Comparison of ENCODE assay signal across 9 mouse cellular contexts in the genomic region with DNA sequence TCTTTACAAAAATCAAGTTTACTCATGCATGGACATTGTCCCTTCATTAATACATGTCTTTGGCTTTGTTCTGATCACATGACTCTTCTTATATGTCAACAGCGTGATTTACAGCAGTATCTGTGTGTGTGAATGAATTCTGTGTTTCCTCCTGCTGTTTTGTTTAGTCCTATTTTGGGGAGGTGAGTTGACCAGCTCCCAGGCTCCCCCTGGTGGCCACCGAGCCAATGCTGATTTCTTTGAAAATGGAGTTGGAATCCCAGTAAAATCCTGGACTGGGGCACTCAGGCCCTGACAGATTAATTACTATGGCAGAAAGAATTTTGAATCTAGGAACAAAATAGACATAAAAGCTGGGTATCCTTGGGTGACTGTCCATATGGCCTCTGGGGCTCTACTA. TPM values are rescaled to one million over a fixed set of nuclear protein-coding genes. Genes with fewer than 3 reads are reported as not detected.
DNase-seq lines count a peak whose midpoint lies in the region; ATAC-seq lines count a peak whose summit lies in the region.
"Had no signal": no experiment of that assay in that cellular context is flagged by ENCODE, and none has a peak within 500 bp of the region (broad histone marks: within the 10 kb centered on the region; RNA-seq: fewer than 3 reads in every experiment).

No protein-coding gene starts in this region.

- 3% methylated on average over 2 of the region's 2 CpGs for WGBS in hindbrain, embryonic 11.5 days
- 4% methylated on average over 2 of the region's 2 CpGs for WGBS in hindbrain, embryonic 16.5 days
- 0% methylated on average over 2 of the region's 2 CpGs for WGBS in heart, embryonic 14.5 days

- no peak overlapping the region for H3K4me2 ChIP-seq in hindbrain, embryonic 11.5 days (replicated peaks; ENCODE audit: low read depth, low read length)
- no peak overlapping the region for H3K4me2 ChIP-seq in hindbrain, embryonic 16.5 days (ENCODE audit: low read length)
- H3K4me2 ChIP-seq in heart, embryonic 14.5 days (ENCODE audit: low read length), result peak overlapping the region; percentile 24

- no peaks in the 10 kb centered on the region for H3K9me3 ChIP-seq in hindbrain, embryonic 11.5 days (ENCODE audit: control insufficient read depth, low read length)
- no peaks in the 10 kb centered on the region for H3K9me3 ChIP-seq in hindbrain, embryonic 16.5 days (ENCODE audit: control insufficient read depth, low read length)
- H3K9me3 ChIP-seq in heart, embryonic 14.5 days (ENCODE audit: control insufficient read depth, low read length), result no peaks in the 10 kb centered on the region

- no peaks in the 10 kb centered on the region for H3K36me3 ChIP-seq in hindbrain, embryonic 11.5 days (ENCODE audit: control insufficient read depth, insufficient read depth, low read length)
- no peaks in the 10 kb centered on the region for H3K36me3 ChIP-seq in hindbrain, embryonic 16.5 days (ENCODE audit: control insufficient read depth, insufficient read depth, low read length)
- H3K36me3 ChIP-seq in heart, embryonic 14.5 days (ENCODE audit: control insufficient read depth, insufficient read depth, low read length), result no peaks in the 10 kb centered on the region

- no peak overlapping the region for H3K27ac ChIP-seq in hindbrain, embryonic 11.5 days (ENCODE audit: low read depth, low read length)
- H3K27ac ChIP-seq in hindbrain, embryonic 16.5 days (ENCODE audit: low read depth, low read length), result no peak overlapping the region
- peak overlapping the region; percentile 29 to 57; a peak in 2 of 4 replicates for H3K27ac ChIP-seq in heart, embryonic 14.5 days (replicated peaks in 1 of 2; ENCODE audit: control insufficient read depth in 1 of 2, insufficient read depth in 1 of 2, low read depth in 2 of 2, low read length in 2 of 2)
- H3K27ac ChIP-seq: macrophage had no signal

- no peak overlapping the region for H3K9ac ChIP-seq in hindbrain, embryonic 11.5 days (ENCODE audit: low read depth, low read length)
- no peak overlapping the region for H3K9ac ChIP-seq in hindbrain, embryonic 16.5 days (ENCODE audit: low read depth, low read length)
- 0 out of 2 replicates have a peak overlapping the region, but pooled peaks have one; percentile 2 for H3K9ac ChIP-seq in heart, embryonic 14.5 days (ENCODE audit: low read length)

- no peak for ATAC-seq in hindbrain, embryonic 11.5 days (ENCODE audit: low FRiP score)
- no peak for ATAC-seq in hindbrain, embryonic 16.5 days
- no peak for ATAC-seq in heart, embryonic 14.5 days (ENCODE audit: insufficient number of reproducible peaks, insufficient read depth, low FRiP score, low read depth)

- H3K4me1 ChIP-seq in hindbrain, embryonic 11.5 days (replicated peaks; ENCODE audit: control insufficient read depth, insufficient read depth, low read length), result no peaks in the 10 kb centered on the region
- peaks cover 3% of the 10 kb centered on the region; the same call in 1 of the 2 replicates for H3K4me1 ChIP-seq in hindbrain, embryonic 16.5 days (ENCODE audit: control insufficient read depth, insufficient read depth, low read depth, low read length)
- peaks cover 2 to 13% of the 10 kb centered on the region in 2 experiments; a peak in 3 of 4 replicates for H3K4me1 ChIP-seq in heart, embryonic 14.5 days (ENCODE audit: control insufficient read depth in 2 of 2, insufficient read depth in 2 of 2, low read length in 2 of 2)

- DNase-seq in hindbrain, embryonic 11.5 days (ENCODE audit: low spot score), result peak; percentile 85
- DNase-seq in adrenal gland, postnatal 14 days, result peak; percentile 91
- DNase-seq in embryo, embryonic 9.5 days (ENCODE audit: extremely low spot score), result peak; percentile 74
- peak; percentile 77 to 97 for DNase-seq in layer of hippocampus, postnatal 25 days (ENCODE audit: extremely low spot score in 1 of 2, low spot score in 1 of 2)
- DNase-seq in mesoderm, embryonic 11.5 days (ENCODE audit: low read depth, low spot score), result peak; percentile 83
- peak; percentile 20 to 40 for DNase-seq in spleen, postnatal 36 days (ENCODE audit: low spot score in 2 of 2)

- no peak overlapping the region for H3K4me3 ChIP-seq in hindbrain, embryonic 11.5 days (ENCODE audit: low read depth, low read length)
- H3K4me3 ChIP-seq in hindbrain, embryonic 16.5 days (ENCODE audit: low read length), result no peak overlapping the region
- no peak overlapping the region for H3K4me3 ChIP-seq in heart, embryonic 14.5 days (ENCODE audit: control insufficient read depth in 1 of 2, insufficient read depth in 1 of 2, low read depth in 1 of 2, low read length in 2 of 2)

- H3K27me3 ChIP-seq in hindbrain, embryonic 11.5 days (ENCODE audit: control insufficient read depth, insufficient read depth, low read length), result no peaks in the 10 kb centered on the region
- no peaks in the 10 kb centered on the region for H3K27me3 ChIP-seq in hindbrain, embryonic 16.5 days (replicated peaks; ENCODE audit: control insufficient read depth, insufficient read depth, low read length)
- no peaks in the 10 kb centered on the region for H3K27me3 ChIP-seq in heart, embryonic 14.5 days (ENCODE audit: control insufficient read depth, insufficient read depth, low read length)

RNA-seq across cellular contexts. Expression of a gene that starts 1.8 kb away (rescaled TPM):
- not detected in 2 replicates for polyA plus RNA-seq in hindbrain, embryonic 11.5 days (2014; fragmentation: Nextera tagmentation; extraction: Ambion mirVana)
- polyA plus RNA-seq in hindbrain, embryonic 16.5 days (2015; fragmentation: Nextera tagmentation; extraction: Ambion mirVana), result 0.11 TPM in 1 of 2 replicates, not detected in the other
- not detected in 2 replicates for total RNA-seq in adrenal gland, postnatal 14 days (2021)
- polyA plus RNA-seq in heart, embryonic 14.5 days (2014; fragmentation: Nextera tagmentation; extraction: Ambion mirVana), result not detected in 2 replicates
- total RNA-seq in layer of hippocampus, postnatal 25 days (2021), result not detected
- polyA plus RNA-seq: macrophage had no signal

RNA-seq across cellular contexts. Expression of a gene that starts 11.2 kb away (rescaled TPM):
- not detected in 2 replicates for polyA plus RNA-seq in hindbrain, embryonic 11.5 days (2014; fragmentation: Nextera tagmentation; extraction: Ambion mirVana)
- 0.06 TPM in 1 of 2 replicates, not detected in the other for polyA plus RNA-seq in hindbrain, embryonic 16.5 days (2015; fragmentation: Nextera tagmentation; extraction: Ambion mirVana)
- not detected in 2 replicates for total RNA-seq in adrenal gland, postnatal 14 days (2021)
- polyA plus RNA-seq in heart, embryonic 14.5 days (2014; fragmentation: Nextera tagmentation; extraction: Ambion mirVana), result not detected in 2 replicates
- not detected for total RNA-seq in layer of hippocampus, postnatal 25 days (2021)
- polyA plus RNA-seq: macrophage had no signal

RNA-seq across cellular contexts. Expression of a gene that starts 15.2 kb away (rescaled TPM):
- 0.17 and 0.19 TPM in 2 replicates for polyA plus RNA-seq in hindbrain, embryonic 11.5 days (2014; fragmentation: Nextera tagmentation; extraction: Ambion mirVana)
- 0.49 and 0.75 TPM in 2 replicates for polyA plus RNA-seq in hindbrain, embryonic 16.5 days (2015; fragmentation: Nextera tagmentation; extraction: Ambion mirVana)
- 4.4 and 6.2 TPM in 2 replicates for total RNA-seq in adrenal gland, postnatal 14 days (2021)
- 0.81 and 1.5 TPM in 2 replicates for polyA plus RNA-seq in heart, embryonic 14.5 days (2014; fragmentation: Nextera tagmentation; extraction: Ambion mirVana)
- 1 to 10 TPM in 1 of 2 experiments, under 1 TPM in 1; 0.54 to 1.2 TPM for total RNA-seq in layer of hippocampus, postnatal 25 days (2021)
- polyA plus RNA-seq: macrophage had no signal

RNA-seq across cellular contexts. Expression of a gene that starts 18.0 kb away (rescaled TPM):
- 0.06 TPM in 1 of 2 replicates, not detected in the other for polyA plus RNA-seq in hindbrain, embryonic 11.5 days (2014; fragmentation: Nextera tagmentation; extraction: Ambion mirVana)
- polyA plus RNA-seq in hindbrain, embryonic 16.5 days (2015; fragmentation: Nextera tagmentation; extraction: Ambion mirVana), result 0.04 TPM in 1 of 2 replicates, not detected in the other
- 4.2 and 6.2 TPM in 2 replicates for total RNA-seq in adrenal gland, postnatal 14 days (2021)
- 0.23 and 0.42 TPM in 2 replicates for polyA plus RNA-seq in heart, embryonic 14.5 days (2014; fragmentation: Nextera tagmentation; extraction: Ambion mirVana)
- total RNA-seq in layer of hippocampus, postnatal 25 days (2021), result 1 to 10 TPM in 1 of 2 experiments, under 1 TPM in 1; 0.57 to 1.1 TPM
- polyA plus RNA-seq: macrophage had no signal

RNA-seq across cellular contexts. Expression of a gene that starts 42.9 kb away (rescaled TPM):
- polyA plus RNA-seq in hindbrain, embryonic 11.5 days (2014; fragmentation: Nextera tagmentation; extraction: Ambion mirVana), result 2.2 and 2.4 TPM in 2 replicates
- polyA plus RNA-seq in hindbrain, embryonic 16.5 days (2015; fragmentation: Nextera tagmentation; extraction: Ambion mirVana), result 1.5 and 2.0 TPM in 2 replicates
- total RNA-seq in adrenal gland, postnatal 14 days (2021), result 0.30 TPM in 1 of 2 replicates, not detected in the other
- 3.9 and 4.5 TPM in 2 replicates for polyA plus RNA-seq in heart, embryonic 14.5 days (2014; fragmentation: Nextera tagmentation; extraction: Ambion mirVana)
- 1 to 10 TPM; 1.2 to 1.3 TPM for total RNA-seq in layer of hippocampus, postnatal 25 days (2021)

Comparison
In these comparisons a context has a peak if more than half of its experiments do, and no peak if none do; other contexts are left out.
1. DNase-seq: peak in every context shown above with its lines; median percentile 91 in adrenal gland, postnatal 14 days; 87 in layer of hippocampus, postnatal 25 days; 85 in hindbrain, embryonic 11.5 days; 83 in mesoderm, embryonic 11.5 days; 74 in embryo, embryonic 9.5 days; 30 in spleen, postnatal 36 days.
2. H3K27ac ChIP-seq: peak in heart, embryonic 14.5 days (2 of 2); none in hindbrain, embryonic 11.5 days (single experiment) and hindbrain, embryonic 16.5 days (single experiment).